Mouse (Mus musculus) midbrain, postnatal 0 days (tissue): ENCODE data around the gene Nkd1. TPM values are rescaled to one million over a fixed set of nuclear protein-coding genes. Genes with fewer than 3 reads are reported as not detected.

Source experiments
- ATAC-seq: fragments of 200-750 bp; cut with Nextera tagmentation; 2 replicates; pipeline ENCODE4 v1.8.0; 2017; ENCODE audit warnings: moderate number of reproducible peaks, mild to moderate bottlenecking, moderate TSS enrichment, moderate library complexity; ENCODE audit not compliant: low FRiP score
- DNase-seq: peaks from one replicate; pipeline ENCODE4 v3.0.0-alpha.2; 2015; ENCODE audit warnings: low spot score
- H3K27ac ChIP-seq: fragments of 300-500 bp; sonication (generic); 2 replicates; pipeline ENCODE4 v1.5.1; 2014; ENCODE audit warnings: low read depth, mild to moderate bottlenecking, low read length, mixed read lengths
- H3K27me3 ChIP-seq: fragments of 300-500 bp; sonication (generic); 2 replicates; pipeline ENCODE4 v1.6.1; 2014; ENCODE audit warnings: low read length, control low read depth, mixed read lengths; ENCODE audit not compliant: insufficient read depth
- H3K36me3 ChIP-seq: fragments of 300-500 bp; sonication (generic); 2 replicates; pipeline ENCODE4 v1.6.1; 2014; ENCODE audit warnings: low read length, control low read depth, mixed read lengths; ENCODE audit not compliant: insufficient read depth
- H3K4me1 ChIP-seq: fragments of 300-500 bp; sonication (generic); 2 replicates; pipeline ENCODE4 v1.6.1; 2014; ENCODE audit warnings: mild to moderate bottlenecking, control low read depth, antibody characterized with exemption, low read length, mixed read lengths; ENCODE audit not compliant: insufficient read depth
- H3K4me2 ChIP-seq: fragments of 300-500 bp; sonication (generic); 2 replicates; pipeline ENCODE4 v1.6.1; 2014; ENCODE audit warnings: low read depth, mild to moderate bottlenecking, low read length, mixed read lengths; ENCODE audit not compliant: poor library complexity, severe bottlenecking
- H3K4me3 ChIP-seq: fragments of 300-500 bp; sonication (generic); 2 replicates; pipeline ENCODE4 v1.5.1; 2014; ENCODE audit warnings: low read depth, mild to moderate bottlenecking, low read length, moderate library complexity
- H3K9ac ChIP-seq: fragments of 300-500 bp; sonication (generic); replicated peaks from 2 replicates; pipeline ENCODE4 v1.6.1; 2014; ENCODE audit warnings: mild to moderate bottlenecking, low read length, moderate library complexity, mixed read lengths; ENCODE audit not compliant: poor library complexity, severe bottlenecking
- H3K9me3 ChIP-seq: fragments of 300-500 bp; sonication (generic); 2 replicates; pipeline ENCODE4 v1.6.1; 2016; ENCODE audit warnings: low read length, control low read depth
- CTCF ChIP-seq: IDR thresholded peaks from 2 replicates; pipeline ENCODE4 v1.5.1; 2016; ENCODE audit warnings: antibody characterized with exemption, mild to moderate bottlenecking
- WGBS: fragments of 180-500 bp; shearing (Covaris S2); extraction: QIAGEN DNeasy Blood & Tissue Kit; methylation state at CpG from one replicate; pipeline ENCODE4 v1.1.7; 2014; 5-methylcytosine and 5-hydroxymethylcytosine counted together
- polyA plus RNA-seq: library from polyadenylated mRNA; unstranded; fragments of >200 nt; fragmentation: Nextera tagmentation; extraction: Ambion mirVana; gene quantifications from 2 replicates; pipeline ENCODE4 v1.2.1, GENCODE M21; 2015
- total RNA-seq: library from RNA; depleted of rRNA; stranded (reverse); fragments of >200 nt; gene quantifications from 2 replicates; pipeline ENCODE4 v1.2.3, GENCODE M21; 2014

Gene Nkd1
- total and polyA plus RNA-seq, 2 experiments from 2014 or later: 35.7 to 48.9 TPM

- Histone ChIP-seq H3K4me1 (no peaks in the 10 kb centered on the region), H3K4me3 (no peak overlapping the region), H3K36me3 (no peaks in the 10 kb centered on the region), H3K9me3 (no peaks in the 10 kb centered on the region), H3K4me2 (no peak overlapping the region), H3K27ac (no peak overlapping the region), H3K9ac (no peak overlapping the region), H3K27me3 (no peaks in the 10 kb centered on the region)
- DNase-seq: no peak
- no peak for ATAC-seq
- WGBS: 66% methylated on average over 5 of the region's 5 CpGs
- TF ChIP-seq CTCF: no peak
Observed at GRCm38 (mm10) chr8:88598578-88598977, 77.4 kb downstream of the Nkd1 start.

- Histone ChIP-seq H3K4me3 (no peak overlapping the region), H3K4me2 (no peak overlapping the region), H3K36me3 (no peaks in the 10 kb centered on the region), H3K9ac (no peak overlapping the region), H3K9me3 (no peaks in the 10 kb centered on the region), H3K27ac (no peak overlapping the region), H3K27me3 (no peaks in the 10 kb centered on the region), H3K4me1 (peaks cover 5% of the 10 kb centered on the region)
- WGBS: 81% methylated on average over 7 of the region's 7 CpGs
- ATAC-seq: no peak
- no peak for TF ChIP-seq CTCF
- DNase-seq: no peak
Observed at GRCm38 (mm10) chr8:88599491-88599890, 78.3 kb downstream of the Nkd1 start.

- 6% methylated on average over 10 of the region's 10 CpGs for WGBS
- Histone ChIP-seq H3K9me3 (no peaks in the 10 kb centered on the region), H3K4me2 (peak overlapping the region; percentile 61), H3K27ac (no peak overlapping the region), H3K36me3 (no peaks in the 10 kb centered on the region), H3K4me3 (peak overlapping the region; percentile 25; the same call in 1 of the 2 replicates), H3K9ac (no peak overlapping the region; the same call in 1 of the 2 replicates), H3K4me1 (peaks cover 8% of the 10 kb centered on the region), H3K27me3 (no peaks in the 10 kb centered on the region)
- DNase-seq (peak; percentile 61), ATAC-seq (no peak)
- no peak for TF ChIP-seq CTCF
Observed at GRCm38 (mm10) chr8:88603446-88603989, 82.4 kb downstream of the Nkd1 start.

GRCm38 (mm10) chr8:88604065-88605038 is 83.2 kb downstream of the Nkd1 start:
- Histone ChIP-seq H3K27me3 (no peaks in the 10 kb centered on the region), H3K4me2 (peak overlapping the region; percentile 61), H3K36me3 (no peaks in the 10 kb centered on the region), H3K9ac (no peak overlapping the region; the same call in 1 of the 2 replicates), H3K4me1 (peaks cover 8% of the 10 kb centered on the region), H3K27ac (no peak overlapping the region), H3K9me3 (no peaks in the 10 kb centered on the region), H3K4me3 (peak overlapping the region; percentile 25)
- DNase-seq: peak; percentile 90
- peak; percentile 84 for ATAC-seq
- TF ChIP-seq CTCF: no peak
- 5% methylated on average over 20 of the region's 20 CpGs for WGBS

- DNase-seq: no peak
- Histone ChIP-seq H3K27me3 (no peaks in the 10 kb centered on the region), H3K4me3 (no peak overlapping the region), H3K4me2 (no peak overlapping the region), H3K9ac (no peak overlapping the region), H3K9me3 (no peaks in the 10 kb centered on the region), H3K27ac (no peak overlapping the region), H3K36me3 (no peaks in the 10 kb centered on the region), H3K4me1 (peaks cover 8% of the 10 kb centered on the region)
- ATAC-seq: no peak
- no peak for TF ChIP-seq CTCF
- 30% methylated on average over 13 of the region's 13 CpGs for WGBS
Observed at GRCm38 (mm10) chr8:88605361-88606040, 84.3 kb downstream of the Nkd1 start.
